Mouse (Mus musculus) limb, embryonic 15.5 days (tissue): ENCODE results near the gene Cask. TPM values are rescaled to one million over a fixed set of nuclear protein-coding genes. Genes with fewer than 3 reads are reported as not detected.
A peak's percentile ranks its signal among the peaks of the same experiment; 100 is the strongest.

ENCODE experiments used
- ATAC-seq: fragments of 200-750 bp; cut with Nextera tagmentation; 2 replicates; pipeline ENCODE4 v1.8.0; 2017; ENCODE audit warnings: low read depth, moderate TSS enrichment; ENCODE audit not compliant: insufficient number of reproducible peaks, low FRiP score, low TSS enrichment
- H3K27ac ChIP-seq: fragments of 300-500 bp; sonication (generic); 2 replicates; pipeline ENCODE4 v1.5.1; 2015; ENCODE audit warnings: moderate library complexity, mild to moderate bottlenecking, inconsistent platforms
- H3K27me3 ChIP-seq: fragments of 300-500 bp; sonication (generic); 2 replicates; pipeline ENCODE4 v1.6.1; 2015; ENCODE audit warnings: inconsistent platforms
- H3K36me3 ChIP-seq: fragments of 300-500 bp; sonication (generic); 2 replicates; pipeline ENCODE4 v1.6.1; 2015; ENCODE audit warnings: inconsistent platforms
- H3K4me1 ChIP-seq: fragments of 300-500 bp; sonication (generic); 2 replicates; pipeline ENCODE4 v1.6.1; 2015; ENCODE audit warnings: inconsistent platforms
- H3K4me2 ChIP-seq: fragments of 300-500 bp; sonication (generic); 2 replicates; pipeline ENCODE4 v1.6.1; 2015; ENCODE audit warnings: mild to moderate bottlenecking, inconsistent platforms
- H3K4me3 ChIP-seq: fragments of 300-500 bp; sonication (generic); 2 replicates; pipeline ENCODE4 v1.5.1; 2015; ENCODE audit warnings: mild to moderate bottlenecking, inconsistent platforms
- H3K9ac ChIP-seq: fragments of 300-500 bp; sonication (generic); 2 replicates; pipeline ENCODE4 v1.6.1; 2015; ENCODE audit warnings: inconsistent platforms
- H3K9me3 ChIP-seq: fragments of 300-500 bp; sonication (generic); 2 replicates; pipeline ENCODE4 v1.6.1; 2016; ENCODE audit warnings: inconsistent platforms
- WGBS: fragments of 180-500 bp; shearing (Covaris S2); methylation state at CpG from one replicate; pipeline ENCODE4 v1.1.7; 2015; 5-methylcytosine and 5-hydroxymethylcytosine counted together
- polyA plus RNA-seq: library from polyadenylated mRNA; unstranded; fragments of >200 nt; fragmentation: Nextera tagmentation; extraction: Ambion mirVana; gene quantifications from 2 replicates; pipeline ENCODE4 v1.2.1, GENCODE M21; 2015

The Cask gene
- polyA plus RNA-seq, 1 experiment from 2014 or later: 18.9 TPM

GRCm38 (mm10) chrX:13506376-13506775 is 344.8 kb downstream of the Cask start:
- Histone ChIP-seq H3K4me2 (no peak overlapping the region), H3K4me1 (no peaks in the 10 kb centered on the region), H3K9ac (no peak overlapping the region), H3K36me3 (no peaks in the 10 kb centered on the region), H3K27ac (no peak overlapping the region), H3K9me3 (no peaks in the 10 kb centered on the region), H3K27me3 (no peaks in the 10 kb centered on the region; the same call in 1 of the 2 replicates), H3K4me3 (no peak overlapping the region)
- ATAC-seq: no peak
- WGBS: 69% methylated on average over 2 of the region's 2 CpGs

GRCm38 (mm10) chrX:13504389-13504788 is 346.8 kb downstream of the Cask start:
- H3K27me3 ChIP-seq: no peaks in the 10 kb centered on the region; the same call in 1 of the 2 replicates
- ATAC-seq: no peak
- no peaks in the 10 kb centered on the region for H3K9me3 ChIP-seq
- no peaks in the 10 kb centered on the region for H3K36me3 ChIP-seq
- no peak overlapping the region for H3K4me3 ChIP-seq
- no peaks in the 10 kb centered on the region for H3K4me1 ChIP-seq
- H3K27ac ChIP-seq: no peak overlapping the region
- H3K4me2 ChIP-seq: no peak overlapping the region
- H3K9ac ChIP-seq: no peak overlapping the region
- WGBS: 79% methylated on average over 7 of the region's 7 CpGs

- H3K4me2 ChIP-seq: no peak overlapping the region
- no peak overlapping the region for H3K27ac ChIP-seq
- H3K9me3 ChIP-seq: no peaks in the 10 kb centered on the region
- ATAC-seq: no peak
- no peak overlapping the region for H3K4me3 ChIP-seq
- no peaks in the 10 kb centered on the region for H3K36me3 ChIP-seq
- no peaks in the 10 kb centered on the region for H3K4me1 ChIP-seq
- H3K27me3 ChIP-seq: no peaks in the 10 kb centered on the region; the same call in 1 of the 2 replicates
- H3K9ac ChIP-seq: no peak overlapping the region
- 64% methylated on average over 7 of the region's 7 CpGs for WGBS
Observed at GRCm38 (mm10) chrX:13502862-13503375, 348.2 kb downstream of the Cask start.

GRCm38 (mm10) chrX:13500284-13500683 is 350.9 kb downstream of the Cask start:
- no peaks in the 10 kb centered on the region for H3K9me3 ChIP-seq
- 80% methylated on average over 4 of the region's 4 CpGs for WGBS
- H3K9ac ChIP-seq: no peak overlapping the region
- H3K4me1 ChIP-seq: no peaks in the 10 kb centered on the region
- no peak for ATAC-seq
- H3K27me3 ChIP-seq: no peaks in the 10 kb centered on the region; the same call in 1 of the 2 replicates
- H3K4me3 ChIP-seq: no peak overlapping the region
- no peaks in the 10 kb centered on the region for H3K36me3 ChIP-seq
- H3K27ac ChIP-seq: no peak overlapping the region
- no peak overlapping the region for H3K4me2 ChIP-seq

- Histone ChIP-seq H3K36me3 (no peaks in the 10 kb centered on the region), H3K4me3 (no peak overlapping the region), H3K27me3 (peaks cover 3% of the 10 kb centered on the region), H3K4me1 (no peaks in the 10 kb centered on the region), H3K27ac (peak overlapping the region; percentile 69), H3K9me3 (no peaks in the 10 kb centered on the region), H3K4me2 (no peak overlapping the region), H3K9ac (no peak overlapping the region)
- WGBS: 68% methylated on average over 8 of the region's 8 CpGs
- ATAC-seq: no peak
Observed at GRCm38 (mm10) chrX:13494892-13495703, 356.1 kb downstream of the Cask start.

GRCm38 (mm10) chrX:13492922-13493321 is 358.2 kb downstream of the Cask start:
- no peak for ATAC-seq
- H3K9me3 ChIP-seq: no peaks in the 10 kb centered on the region
- no peaks in the 10 kb centered on the region for H3K36me3 ChIP-seq
- no peak overlapping the region for H3K4me3 ChIP-seq
- no peak overlapping the region for H3K4me2 ChIP-seq
- no peak overlapping the region for H3K9ac ChIP-seq
- H3K27ac ChIP-seq: no peak overlapping the region
- H3K4me1 ChIP-seq: no peaks in the 10 kb centered on the region
- peaks cover 3% of the 10 kb centered on the region; the same call in 1 of the 2 replicates for H3K27me3 ChIP-seq

- H3K9me3 ChIP-seq: no peaks in the 10 kb centered on the region
- H3K4me2 ChIP-seq: no peak overlapping the region
- 69% methylated on average over 3 of the region's 3 CpGs for WGBS
- H3K4me3 ChIP-seq: no peak overlapping the region
- ATAC-seq: no peak
- H3K27me3 ChIP-seq: peaks cover 14% of the 10 kb centered on the region
- H3K27ac ChIP-seq: no peak overlapping the region
- no peaks in the 10 kb centered on the region for H3K36me3 ChIP-seq
- no peak overlapping the region for H3K9ac ChIP-seq
- no peaks in the 10 kb centered on the region for H3K4me1 ChIP-seq
Observed at GRCm38 (mm10) chrX:13490941-13491340, 360.2 kb downstream of the Cask start.

GRCm38 (mm10) chrX:13489761-13490160 is 361.4 kb downstream of the Cask start:
- WGBS: 71% methylated on average over 1 of the region's 1 CpGs

GRCm38 (mm10) chrX:13489001-13489400 is 362.2 kb downstream of the Cask start:
- H3K9ac ChIP-seq: no peak overlapping the region
- 62% methylated on average over 3 of the region's 3 CpGs for WGBS
- peaks cover 16% of the 10 kb centered on the region for H3K27me3 ChIP-seq
- ATAC-seq: no peak
- no peaks in the 10 kb centered on the region for H3K36me3 ChIP-seq
- no peak overlapping the region for H3K27ac ChIP-seq
- H3K4me2 ChIP-seq: no peak overlapping the region
- no peaks in the 10 kb centered on the region for H3K9me3 ChIP-seq
- no peak overlapping the region for H3K4me3 ChIP-seq
- no peaks in the 10 kb centered on the region for H3K4me1 ChIP-seq

More at GRCm38 (mm10) chrX:13489761-13490160, 361.4 kb downstream of the Cask start:
- H3K27me3 ChIP-seq: peaks cover 16% of the 10 kb centered on the region
- H3K27ac ChIP-seq: no peak overlapping the region
- no peaks in the 10 kb centered on the region for H3K36me3 ChIP-seq
- H3K4me1 ChIP-seq: no peaks in the 10 kb centered on the region
- H3K4me2 ChIP-seq: no peak overlapping the region
- no peak for ATAC-seq
- H3K9ac ChIP-seq: no peak overlapping the region
- no peak overlapping the region for H3K4me3 ChIP-seq
- no peaks in the 10 kb centered on the region for H3K9me3 ChIP-seq

GRCm38 (mm10) chrX:13484447-13484846 is 366.7 kb downstream of the Cask start:
- Histone ChIP-seq H3K4me3 (no peak overlapping the region), H3K9ac (no peak overlapping the region), H3K36me3 (no peaks in the 10 kb centered on the region), H3K4me1 (no peaks in the 10 kb centered on the region), H3K27ac (no peak overlapping the region), H3K27me3 (peaks cover 13% of the 10 kb centered on the region), H3K4me2 (no peak overlapping the region), H3K9me3 (no peaks in the 10 kb centered on the region)
- no peak for ATAC-seq

GRCm38 (mm10) chrX:13482576-13482975 is 368.6 kb downstream of the Cask start:
- Histone ChIP-seq H3K9me3 (no peaks in the 10 kb centered on the region), H3K27me3 (peaks cover 13% of the 10 kb centered on the region), H3K36me3 (no peaks in the 10 kb centered on the region), H3K9ac (no peak overlapping the region), H3K27ac (no peak overlapping the region), H3K4me2 (no peak overlapping the region), H3K4me3 (no peak overlapping the region), H3K4me1 (no peaks in the 10 kb centered on the region)
- 78% methylated on average over 1 of the region's 1 CpGs for WGBS
- ATAC-seq: no peak

- no peaks in the 10 kb centered on the region for H3K36me3 ChIP-seq
- no peak overlapping the region for H3K27ac ChIP-seq
- no peak overlapping the region for H3K4me2 ChIP-seq
- H3K4me3 ChIP-seq: no peak overlapping the region
- no peaks in the 10 kb centered on the region for H3K27me3 ChIP-seq
- H3K9ac ChIP-seq: no peak overlapping the region
- H3K9me3 ChIP-seq: no peaks in the 10 kb centered on the region
- no peaks in the 10 kb centered on the region for H3K4me1 ChIP-seq
- ATAC-seq: no peak
Observed at GRCm38 (mm10) chrX:13479570-13479969, 371.6 kb downstream of the Cask start.
